Mouse (Mus musculus) left cerebral cortex, adult 9 months (tissue): ENCODE measurements at regions not wholly inside any gene's neighbourhood (a gene's known extent, or its start where the extent isn't known, plus 50 kb on each side); places are given as distances from the start of the nearest gene placed in this dataset.

Experiments
- DNase-seq, 2 experiments: peaks; one replicate each; pipeline ENCODE4 v3.0.0; 2022; ENCODE audit warnings: low spot score in 2 of 2

GRCm38 (mm10) chr2:33941316-33941715, 53.6 kb upstream of the Mvb12b start:
- no peak for DNase-seq

- no peak for DNase-seq
These were observed 52.1 kb upstream of the Mvb12b start for GRCm38 (mm10) chr2:33939836-33940235.
